Mouse (Mus musculus) liver, adult (tissue): Measurements from ENCODE around the gene Map3k21.

Experiments used
- GATA4 ChIP-seq: IDR thresholded peaks from 2 replicates; pipeline ENCODE4 v1.6.1; 2014; ENCODE audit warnings: mild to moderate bottlenecking, low read length; ENCODE audit not compliant: insufficient replicate concordance

Map3k21 gene

DNA sequence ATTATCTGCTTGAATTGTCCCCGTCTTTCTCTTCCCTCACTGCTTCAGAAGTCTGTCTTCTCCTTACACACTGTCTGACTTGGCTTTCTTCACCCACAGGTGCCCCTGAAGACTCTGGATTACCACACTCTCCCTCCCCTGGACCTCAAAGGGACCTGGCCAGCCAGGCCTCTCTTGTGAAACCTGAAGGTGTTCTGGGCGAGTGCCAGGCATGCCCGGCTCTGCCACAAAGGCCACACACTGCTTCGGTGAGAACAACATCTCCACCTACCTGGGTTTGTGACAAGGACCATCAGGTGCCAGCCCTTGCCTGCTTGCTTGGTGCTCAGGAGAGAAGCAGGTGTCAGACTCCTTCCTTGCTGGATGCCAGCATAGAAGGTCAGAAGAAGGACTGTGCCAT, 34.3 kb downstream of the Map3k21 start:
- no peak for TF ChIP-seq GATA4

DNA sequence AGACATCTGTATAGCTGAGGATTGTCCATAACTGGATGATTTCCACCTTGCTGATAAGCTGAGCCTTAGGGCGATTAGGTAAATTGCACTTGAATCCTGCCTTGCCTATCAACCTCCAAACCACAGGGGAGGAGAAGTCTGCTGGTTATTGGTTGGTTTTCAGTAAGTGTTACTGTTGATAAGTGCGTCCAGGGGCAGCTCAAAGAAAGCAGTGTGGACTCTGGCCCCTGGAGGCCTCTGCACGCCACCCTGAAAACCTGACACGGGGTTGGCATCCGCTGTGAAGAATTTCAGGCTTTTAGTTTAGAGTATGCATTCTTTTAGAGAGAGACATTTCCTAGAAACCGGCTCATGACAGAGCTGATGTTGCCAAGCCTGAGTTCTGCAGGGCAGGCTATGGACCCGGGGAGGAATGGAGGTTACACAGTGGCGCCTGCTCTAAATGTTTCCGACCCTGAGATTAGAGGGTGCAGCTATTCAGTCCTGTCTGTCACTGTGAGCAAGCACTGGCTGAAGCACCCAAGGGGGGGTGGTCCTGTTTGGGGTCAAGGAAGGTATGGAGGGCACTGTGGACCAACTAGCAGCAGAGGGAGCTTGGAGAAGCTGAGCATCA, 38.6 kb downstream of the Map3k21 start:
- TF ChIP-seq GATA4, result no peak

DNA sequence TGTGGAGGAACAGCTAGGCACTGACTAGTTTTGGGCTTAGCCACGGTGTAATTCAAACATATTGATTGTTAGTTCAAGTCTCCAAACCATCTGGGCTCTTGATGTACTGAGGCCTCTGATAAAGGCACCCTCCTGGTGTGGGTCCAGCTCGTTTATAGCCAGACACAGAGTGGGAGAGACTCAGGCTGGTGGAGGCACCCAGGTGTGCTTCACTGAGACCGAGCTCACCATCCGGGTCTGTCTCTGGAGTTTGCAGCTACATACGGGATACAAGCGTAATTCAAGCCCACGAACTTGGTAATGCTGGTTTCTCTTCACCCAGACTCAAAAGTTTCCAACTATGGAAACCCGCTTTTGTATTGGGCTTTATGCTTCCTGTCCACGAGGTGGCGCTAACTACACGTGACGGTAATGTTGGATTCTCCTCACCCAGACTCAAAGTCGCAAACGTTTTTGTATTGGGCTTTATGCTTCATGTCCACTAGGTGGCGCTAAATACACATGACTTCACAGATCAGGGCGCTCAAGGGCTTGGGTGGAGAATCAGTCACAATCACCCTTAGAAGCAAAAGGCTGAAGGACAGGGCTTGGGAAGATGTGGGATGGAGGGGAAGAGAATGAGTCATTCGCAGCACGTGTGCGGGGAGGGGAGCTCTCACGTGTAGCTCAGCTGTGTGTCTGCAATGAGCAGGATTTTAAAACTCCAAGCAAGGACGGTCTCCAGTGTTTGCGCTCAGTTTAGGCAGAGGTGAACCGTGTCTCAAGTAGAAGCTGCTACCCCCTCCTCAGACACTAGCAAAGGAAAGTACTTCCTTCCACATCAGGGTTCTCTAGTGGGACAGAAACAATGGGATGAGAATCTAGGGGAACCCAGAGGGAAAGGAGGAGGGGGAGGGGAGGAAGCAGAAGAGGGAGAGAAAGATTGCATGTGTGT, 40.0 kb downstream of the Map3k21 start:
- no peak for TF ChIP-seq GATA4

GRCm38 (mm10) chr8:125955671-125956070, 45.4 kb downstream of the Map3k21 start:
- TF ChIP-seq GATA4, result no peak

DNA sequence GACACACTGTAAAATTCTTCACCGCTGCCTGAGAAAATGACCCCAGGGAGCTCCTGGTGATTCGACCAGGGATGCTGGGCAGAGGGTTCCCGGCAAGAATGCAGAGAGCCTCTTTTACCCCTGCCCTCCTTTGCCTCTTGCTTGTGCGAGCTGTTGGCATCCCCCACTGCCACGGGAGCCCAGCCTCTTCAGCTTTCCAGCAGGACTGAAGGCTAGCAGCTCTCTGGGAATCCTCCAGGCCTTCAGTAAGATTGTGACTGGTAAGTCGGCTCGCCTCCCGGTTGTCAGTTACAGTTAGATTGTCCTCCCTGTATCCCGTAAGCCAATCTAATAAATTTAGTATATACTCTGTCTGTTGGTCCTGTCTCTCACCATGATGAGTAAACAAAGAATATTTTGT, 46.5 kb downstream of the Map3k21 start:
- TF ChIP-seq GATA4, result no peak

- no peak for TF ChIP-seq GATA4
Measured at GRCm38 (mm10) chr8:125957226-125957993, 47.2 kb downstream of the Map3k21 start.

DNA sequence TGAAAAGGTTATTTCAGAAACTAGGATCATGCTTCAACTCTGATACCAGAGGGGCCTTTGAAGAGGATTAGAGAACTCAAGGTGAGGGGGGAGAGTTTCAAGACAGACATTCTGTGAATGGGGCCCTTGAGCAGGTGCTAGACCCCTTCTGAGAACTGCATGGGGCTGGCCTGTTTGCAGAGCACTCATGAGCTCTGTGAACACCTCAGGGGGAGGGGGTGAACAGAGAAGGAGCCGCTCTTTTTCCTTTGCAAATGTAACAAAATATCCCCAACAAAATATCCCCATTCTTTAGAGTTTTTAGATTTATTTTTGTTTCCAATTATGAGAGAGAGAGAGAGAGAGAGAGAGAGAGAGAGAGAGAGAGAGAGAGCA, 47.7 kb downstream of the Map3k21 start:
- TF ChIP-seq GATA4, result no peak

DNA sequence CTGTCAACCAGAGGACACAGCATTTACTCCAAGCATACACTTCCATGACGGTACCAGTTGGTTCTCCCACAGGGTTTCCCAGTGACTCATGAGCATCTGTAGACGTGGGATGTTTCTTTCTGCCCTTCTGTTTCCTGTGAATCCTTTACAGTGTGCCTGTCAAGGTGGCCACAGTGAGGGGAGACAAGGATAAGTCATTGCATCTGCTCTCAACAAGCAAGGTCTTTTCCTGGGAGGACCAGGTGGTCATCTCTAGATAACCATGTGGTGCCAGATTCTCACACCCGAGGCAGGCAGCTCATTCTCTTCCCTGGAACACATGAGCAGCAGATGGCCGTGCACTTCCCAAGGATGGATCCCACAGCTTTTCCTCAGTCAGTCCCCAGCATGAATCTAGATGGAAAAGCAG, 49.1 kb downstream of the Map3k21 start:
- TF ChIP-seq GATA4, result no peak

GRCm38 (mm10) chr8:125960037-125960436, 49.8 kb downstream of the Map3k21 start:
- TF ChIP-seq GATA4, result no peak

- no peak for TF ChIP-seq GATA4
Measured at GRCm38 (mm10) chr8:125961790-125962189, 51.5 kb downstream of the Map3k21 start.

GRCm38 (mm10) chr8:125963807-125964211, 53.6 kb downstream of the Map3k21 start:
- no peak for TF ChIP-seq GATA4

GRCm38 (mm10) chr8:125971336-125971735, 61.1 kb downstream of the Map3k21 start:
- no peak for TF ChIP-seq GATA4

DNA sequence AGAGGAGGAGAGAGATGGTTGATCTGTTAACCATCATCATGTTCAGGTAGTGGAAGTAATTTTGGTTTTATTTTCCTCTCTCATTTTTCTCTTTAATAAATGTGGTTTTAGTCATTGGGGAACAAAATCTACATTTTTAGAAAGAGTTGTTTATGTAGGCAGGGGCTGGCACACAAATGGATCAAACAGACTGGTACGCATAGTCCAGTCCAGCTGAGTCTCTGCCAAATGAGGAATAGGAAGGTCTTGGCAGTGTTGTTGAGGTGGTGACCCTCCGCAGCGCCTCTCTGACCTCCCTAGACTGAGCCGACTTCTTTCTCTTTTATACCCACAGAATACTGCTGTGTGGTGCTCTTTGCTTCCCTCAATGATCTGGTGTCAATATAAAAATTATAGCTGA, 65.7 kb downstream of the Map3k21 start:
- TF ChIP-seq GATA4, result no peak

DNA sequence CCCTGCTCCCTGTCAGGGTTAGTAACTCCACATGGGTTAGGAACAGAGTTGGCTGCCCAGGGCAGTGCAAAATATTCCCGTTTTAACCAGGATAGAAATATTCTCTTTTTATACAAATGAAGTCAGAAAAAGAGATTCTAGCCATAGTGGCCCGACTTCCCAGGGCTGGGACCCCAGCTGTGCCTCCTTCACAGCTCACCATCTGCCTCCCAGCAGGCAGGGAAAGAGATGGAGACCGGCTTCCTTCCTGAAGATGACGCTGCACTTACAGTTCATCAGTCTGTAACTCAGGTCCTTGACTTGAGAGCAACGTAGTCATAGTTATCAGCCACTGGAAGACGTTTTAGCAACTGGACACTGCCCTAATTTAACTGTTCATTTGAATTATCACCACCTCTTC, 70.6 kb downstream of the Map3k21 start:
- TF ChIP-seq GATA4, result no peak

- no peak for TF ChIP-seq GATA4
Measured at GRCm38 (mm10) chr8:125983515-125983914, 73.3 kb downstream of the Map3k21 start.

DNA sequence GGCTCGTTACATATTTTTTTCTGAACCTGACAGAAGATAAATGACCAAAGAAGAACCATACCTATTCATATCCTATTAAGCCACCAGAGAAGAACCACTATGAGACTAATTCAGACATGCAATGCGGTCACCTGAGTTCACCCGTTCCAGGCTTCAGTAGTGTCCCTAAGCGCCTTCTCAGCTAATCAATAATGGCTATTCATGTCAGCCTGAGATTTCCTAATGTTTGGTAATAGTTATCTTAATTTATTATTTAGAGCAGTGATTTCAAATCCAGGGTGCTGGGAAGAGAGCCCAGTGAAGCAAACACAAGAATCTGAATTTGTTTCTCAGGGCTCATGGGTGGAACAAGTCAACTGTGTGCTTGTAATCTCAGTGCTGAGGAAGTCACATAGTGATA, 73.9 kb downstream of the Map3k21 start:
- no peak for TF ChIP-seq GATA4
